Mouse (Mus musculus) forebrain, embryonic 13.5 days (tissue): ENCODE results near the gene Prkar1a. TPM values are rescaled to one million over a fixed set of nuclear protein-coding genes. Genes with fewer than 3 reads are reported as not detected.

Experiments used
- ATAC-seq: fragments of 200-750 bp; cut with Nextera tagmentation; 2 replicates; pipeline ENCODE4 v1.8.0; 2017
- H3K27ac ChIP-seq: fragments of 300-500 bp; sonication (generic); 2 replicates; pipeline ENCODE4 v1.5.1; 2015; ENCODE audit warnings: inconsistent platforms, mild to moderate bottlenecking, moderate library complexity
- H3K27me3 ChIP-seq: fragments of 300-500 bp; sonication (generic); 2 replicates; pipeline ENCODE4 v1.6.1; 2015; ENCODE audit warnings: mild to moderate bottlenecking, inconsistent platforms
- H3K36me3 ChIP-seq: fragments of 300-500 bp; sonication (generic); 2 replicates; pipeline ENCODE4 v1.6.1; 2015; ENCODE audit warnings: mild to moderate bottlenecking, inconsistent platforms; ENCODE audit not compliant: poor library complexity, severe bottlenecking
- H3K4me1 ChIP-seq: fragments of 300-500 bp; sonication (generic); 2 replicates; pipeline ENCODE4 v1.6.1; 2015; ENCODE audit warnings: inconsistent platforms
- H3K4me2 ChIP-seq: fragments of 300-500 bp; sonication (generic); 2 replicates; pipeline ENCODE4 v1.6.1; 2015; ENCODE audit warnings: inconsistent platforms, mild to moderate bottlenecking, moderate library complexity
- H3K4me3 ChIP-seq: fragments of 300-500 bp; sonication (generic); 2 replicates; pipeline ENCODE4 v1.5.1; 2015; ENCODE audit warnings: mild to moderate bottlenecking, inconsistent platforms
- H3K9ac ChIP-seq: fragments of 300-500 bp; sonication (generic); 2 replicates; pipeline ENCODE4 v1.6.1; 2015; ENCODE audit warnings: mild to moderate bottlenecking, inconsistent platforms
- H3K9me3 ChIP-seq: fragments of 300-500 bp; sonication (generic); replicated peaks from 2 replicates; pipeline ENCODE4 v1.6.1; 2016; ENCODE audit warnings: inconsistent platforms
- WGBS: fragments of 180-500 bp; shearing (Covaris S2); methylation state at CpG from one replicate; pipeline ENCODE4 v1.1.7; 2015; 5-methylcytosine and 5-hydroxymethylcytosine counted together
- polyA plus RNA-seq: library from polyadenylated mRNA; unstranded; fragments of >200 nt; fragmentation: Nextera tagmentation; extraction: Ambion mirVana; gene quantifications from 2 replicates; pipeline ENCODE4 v1.2.1, GENCODE M21; 2015

Gene Prkar1a
- polyA plus RNA-seq, 1 experiment from 2014 or later, result 403 TPM

- H3K9ac ChIP-seq, result no peak overlapping the region
- H3K36me3 ChIP-seq, result no peaks in the 10 kb centered on the region
- no peaks in the 10 kb centered on the region for H3K9me3 ChIP-seq
- no peak overlapping the region for H3K27ac ChIP-seq
- ATAC-seq, result no peak; the same call in 1 of the 2 replicates
- 76% methylated on average over 15 of the region's 15 CpGs for whole genome bisulfite sequencing
- H3K4me1 ChIP-seq, result peaks cover 27% of the 10 kb centered on the region
- no peak overlapping the region for H3K4me2 ChIP-seq
- no peak overlapping the region for H3K4me3 ChIP-seq
- H3K27me3 ChIP-seq, result peaks cover 21% of the 10 kb centered on the region
Measured at GRCm38 (mm10) chr11:109717966-109718895, 69.0 kb downstream of the Prkar1a start.

Other genes with a start within 250 kb of the Prkar1a start
- not detected in 2 replicates for gene 9930022D16Rik, start 235.5 kb upstream of the Prkar1a start, polyA plus RNA-seq
- 57.6 and 58.4 TPM in 2 replicates for gene Amz2, start 223.5 kb upstream of the Prkar1a start, polyA plus RNA-seq
- 3.4 and 5.4 TPM in 2 replicates for gene Arsg, start 176.0 kb upstream of the Prkar1a start, polyA plus RNA-seq
- gene Slc16a6, start 175.8 kb upstream of the Prkar1a start, polyA plus RNA-seq, result 3.6 and 5.0 TPM in 2 replicates
- gene Wipi1, start 37.4 kb upstream of the Prkar1a start, polyA plus RNA-seq, result 8.8 and 10.7 TPM in 2 replicates
- gene Fam20a, start 72.9 kb downstream of the Prkar1a start, polyA plus RNA-seq, result 1.1 and 1.8 TPM in 2 replicates
- gene 1700012B07Rik, start 178.6 kb downstream of the Prkar1a start, polyA plus RNA-seq, result not detected in 2 replicates